Mouse (Mus musculus) limb, embryonic 12.5 days (tissue): ENCODE results near the gene Krt6a. TPM values are rescaled to one million over a fixed set of nuclear protein-coding genes. Genes with fewer than 3 reads are reported as not detected.
"Not testable (repeated sequence)": the region's sequence is repeated elsewhere in the genome, so short reads cannot be mapped to it uniquely, and the experiment has no call there.

Experiments
- ATAC-seq: fragments of 200-750 bp; cut with Nextera tagmentation; 2 replicates; pipeline ENCODE4 v1.8.0; 2017; ENCODE audit warnings: low read depth, moderate TSS enrichment; ENCODE audit not compliant: insufficient number of reproducible peaks, insufficient read depth, low FRiP score, low TSS enrichment
- H3K27ac ChIP-seq: fragments of 300-500 bp; sonication (generic); 2 replicates; pipeline ENCODE4 v1.5.1; 2016; ENCODE audit warnings: mild to moderate bottlenecking, moderate library complexity
- H3K27me3 ChIP-seq: fragments of 300-500 bp; sonication (generic); 2 replicates; pipeline ENCODE4 v1.6.1; 2016; ENCODE audit warnings: mild to moderate bottlenecking, moderate library complexity
- H3K36me3 ChIP-seq: fragments of 300-500 bp; sonication (generic); 2 replicates; pipeline ENCODE4 v1.6.1; 2016; ENCODE audit warnings: mild to moderate bottlenecking, moderate library complexity
- H3K4me1 ChIP-seq: fragments of 300-500 bp; sonication (generic); replicated peaks from 2 replicates; pipeline ENCODE4 v1.6.1; 2016
- H3K4me2 ChIP-seq: fragments of 300-500 bp; sonication (generic); 2 replicates; pipeline ENCODE4 v1.6.1; 2016; ENCODE audit warnings: mild to moderate bottlenecking, moderate library complexity
- H3K4me3 ChIP-seq: fragments of 300-500 bp; sonication (generic); replicated peaks from 2 replicates; pipeline ENCODE4 v1.5.1; 2016; ENCODE audit warnings: mild to moderate bottlenecking
- H3K9ac ChIP-seq: fragments of 300-500 bp; sonication (generic); replicated peaks from 2 replicates; pipeline ENCODE4 v1.6.1; 2016; ENCODE audit warnings: mild to moderate bottlenecking, moderate library complexity
- H3K9me3 ChIP-seq: fragments of 300-500 bp; sonication (generic); 2 replicates; pipeline ENCODE4 v1.6.1; 2016; ENCODE audit warnings: mild to moderate bottlenecking, moderate library complexity
- WGBS: fragments of 180-500 bp; shearing (Covaris S2); methylation state at CpG from one replicate; pipeline ENCODE4 v1.1.7; 2016; 5-methylcytosine and 5-hydroxymethylcytosine counted together
- polyA plus RNA-seq: library from polyadenylated mRNA; unstranded; fragments of >200 nt; fragmentation: Nextera tagmentation; extraction: Ambion mirVana; gene quantifications from 2 replicates; pipeline ENCODE4 v1.2.1, GENCODE M21; 2016

Gene Krt6a
- polyA plus RNA-seq, 1 experiment from 2014 or later = 0.59 TPM

DNA sequence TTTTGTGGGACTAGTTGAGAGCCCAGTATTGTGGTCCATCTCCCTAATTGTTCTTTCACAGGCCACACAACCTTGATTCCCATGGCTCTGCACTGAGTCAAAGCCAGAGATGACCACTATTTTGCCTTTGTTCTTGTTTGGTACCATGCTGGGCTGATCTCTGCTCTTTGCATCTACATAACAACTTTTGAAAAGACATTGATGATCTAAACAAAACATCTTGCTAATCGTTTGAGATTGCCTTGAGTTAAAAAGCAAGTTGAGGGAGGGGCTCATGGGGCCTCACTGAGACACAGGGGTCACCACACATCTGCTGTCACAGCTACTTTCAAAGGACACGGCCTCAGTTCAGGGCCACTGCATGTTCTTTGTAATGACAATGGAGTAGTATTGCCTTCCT is 8.3 kb upstream of the Krt6a start:
- 37% methylated on average over 2 of the region's 2 CpGs for WGBS
- H3K36me3 ChIP-seq = no peaks in the 10 kb centered on the region
- peaks cover 4% of the 10 kb centered on the region; the same call in 1 of the 2 replicates for H3K27me3 ChIP-seq
- no peaks in the 10 kb centered on the region for H3K4me1 ChIP-seq
- ATAC-seq = no peak
- no peak overlapping the region for H3K4me2 ChIP-seq
- H3K9ac ChIP-seq = no peak overlapping the region
- H3K4me3 ChIP-seq = no peak overlapping the region
- no peak overlapping the region for H3K27ac ChIP-seq
- no peaks in the 10 kb centered on the region for H3K9me3 ChIP-seq

DNA sequence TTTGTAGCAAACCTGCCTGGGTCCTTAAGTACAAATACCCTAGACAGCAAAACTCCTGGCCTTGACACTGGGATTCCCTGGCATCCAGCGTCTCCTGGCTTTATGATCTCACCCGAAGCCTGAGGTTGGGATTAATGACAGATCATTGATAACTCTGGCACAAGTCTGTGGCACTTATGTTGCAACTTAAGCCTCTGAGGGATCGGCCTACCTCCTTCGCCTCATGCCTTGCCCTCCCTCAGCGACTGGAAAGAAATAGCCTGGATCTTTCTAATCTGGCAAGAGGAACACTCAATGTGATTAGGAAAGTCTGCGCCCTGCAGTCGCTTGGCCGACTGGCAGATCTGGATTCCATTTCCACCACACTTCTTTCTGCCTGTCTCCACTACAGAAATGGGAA is 5.8 kb upstream of the Krt6a start:
- H3K9me3 ChIP-seq = no peaks in the 10 kb centered on the region
- H3K36me3 ChIP-seq = no peaks in the 10 kb centered on the region
- H3K27ac ChIP-seq = no peak overlapping the region
- H3K4me1 ChIP-seq = no peaks in the 10 kb centered on the region
- no peak overlapping the region for H3K4me2 ChIP-seq
- no peak overlapping the region for H3K4me3 ChIP-seq
- 74% methylated on average over 8 of the region's 8 CpGs for WGBS
- ATAC-seq = no peak
- no peak overlapping the region for H3K9ac ChIP-seq
- peaks cover 7% of the 10 kb centered on the region; the same call in 1 of the 2 replicates for H3K27me3 ChIP-seq

DNA sequence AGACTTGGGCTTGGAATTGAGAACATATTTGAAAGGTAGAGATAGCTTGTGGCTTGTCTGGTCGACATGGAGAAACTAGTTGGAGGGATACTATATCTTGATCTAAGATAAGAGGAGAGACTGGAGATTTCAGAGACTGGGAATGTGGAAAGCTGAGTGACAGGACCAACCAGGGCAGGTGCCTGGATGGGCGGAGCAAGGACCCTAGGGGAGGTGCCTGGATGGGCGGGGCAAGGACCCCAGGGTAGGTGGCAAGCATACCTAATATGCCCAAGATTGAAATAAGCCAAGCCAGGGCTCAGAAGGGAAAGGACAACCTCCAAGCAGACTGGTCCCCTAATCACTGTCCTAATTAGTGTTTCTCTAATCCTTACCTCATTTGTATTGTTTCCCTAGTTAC is 5.1 kb upstream of the Krt6a start:
- Histone ChIP-seq H3K4me1 (no peaks in the 10 kb centered on the region), H3K4me2 (no peak overlapping the region), H3K27ac (no peak overlapping the region), H3K4me3 (no peak overlapping the region), H3K36me3 (no peaks in the 10 kb centered on the region), H3K27me3 (peaks cover 7% of the 10 kb centered on the region; the same call in 1 of the 2 replicates), H3K9me3 (no peaks in the 10 kb centered on the region), H3K9ac (no peak overlapping the region)
- no peak for ATAC-seq
- 61% methylated on average over 3 of the region's 3 CpGs for WGBS

DNA sequence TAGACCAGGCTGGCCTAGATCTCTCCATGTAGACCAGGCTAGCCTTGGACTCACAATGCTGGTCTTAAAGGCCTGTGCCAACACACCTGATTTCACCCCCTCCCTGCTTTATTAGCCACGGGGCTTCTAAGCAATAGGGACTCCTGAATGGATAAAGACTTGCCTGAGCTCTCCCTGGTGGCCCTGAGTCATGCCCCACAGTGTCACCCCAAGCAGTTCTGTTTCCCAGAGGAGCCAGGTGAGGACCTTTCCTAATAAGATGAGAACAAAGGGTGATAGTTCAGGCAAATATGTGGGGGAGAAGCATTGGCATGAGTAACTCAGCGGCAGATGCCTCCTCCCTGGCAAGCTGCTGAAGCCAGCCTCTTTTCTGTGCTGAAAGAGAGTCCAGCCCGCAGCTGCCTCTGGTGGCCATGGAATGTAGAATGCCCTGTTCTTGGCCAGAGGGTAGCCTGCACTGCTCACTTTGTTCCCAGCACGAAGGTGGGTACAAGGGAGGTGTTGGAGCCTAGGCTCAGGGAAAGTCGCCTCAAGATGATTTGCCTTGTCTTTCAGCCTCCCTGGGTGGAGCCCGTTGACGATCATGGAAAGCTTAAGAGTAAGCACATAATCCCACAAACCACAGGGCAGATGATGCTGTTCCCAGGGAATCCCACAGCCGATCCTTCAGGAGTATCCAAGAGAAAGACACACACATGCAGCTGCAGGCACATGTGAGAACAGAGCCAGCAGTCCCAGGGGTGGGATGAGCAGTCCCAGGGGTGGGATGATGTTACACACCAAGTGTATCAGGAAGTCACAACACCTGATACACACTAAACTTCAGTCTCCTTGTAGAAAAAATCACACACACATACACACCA is 3.5 kb upstream of the Krt6a start:
- no peaks in the 10 kb centered on the region for H3K36me3 ChIP-seq

DNA sequence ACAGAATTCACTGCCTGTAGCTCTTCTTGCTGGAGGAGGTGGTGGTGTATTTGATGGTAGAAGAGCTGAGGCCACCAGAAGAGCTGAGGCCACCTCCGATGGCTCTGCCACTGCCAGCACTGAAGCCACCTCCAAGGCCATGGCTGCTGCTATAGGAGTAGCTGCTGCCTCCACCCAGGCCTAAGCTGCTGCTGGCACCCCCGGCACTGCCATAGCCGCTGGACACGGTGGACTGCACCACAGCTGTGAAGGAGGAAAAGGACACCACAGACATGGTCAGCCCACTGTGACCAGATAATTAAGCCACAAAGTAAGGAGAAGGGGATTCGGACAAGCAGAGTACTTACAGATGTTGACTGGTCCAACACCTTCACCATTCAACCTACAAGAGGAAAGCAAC is 3.6 kb downstream of the Krt6a start:
- not testable (repeated sequence) for H3K4me3 ChIP-seq, H3K36me3 ChIP-seq, H3K4me2 ChIP-seq, ATAC-seq, H3K4me1 ChIP-seq, H3K27me3 ChIP-seq, H3K27ac ChIP-seq, H3K9me3 ChIP-seq, H3K9ac ChIP-seq
- 87% methylated on average over 5 of the region's 5 CpGs for WGBS

More for the DNA sequence above, 3.5 kb upstream of the Krt6a start:
- Histone ChIP-seq H3K9ac (no peak overlapping the region), H3K4me1 (no peaks in the 10 kb centered on the region), H3K27ac (no peak overlapping the region), H3K4me2 (no peak overlapping the region), H3K4me3 (no peak overlapping the region), H3K9me3 (no peaks in the 10 kb centered on the region), H3K27me3 (peaks cover 7% of the 10 kb centered on the region; the same call in 1 of the 2 replicates)
- ATAC-seq = no peak
- 74% methylated on average over 8 of the region's 8 CpGs for WGBS

DNA sequence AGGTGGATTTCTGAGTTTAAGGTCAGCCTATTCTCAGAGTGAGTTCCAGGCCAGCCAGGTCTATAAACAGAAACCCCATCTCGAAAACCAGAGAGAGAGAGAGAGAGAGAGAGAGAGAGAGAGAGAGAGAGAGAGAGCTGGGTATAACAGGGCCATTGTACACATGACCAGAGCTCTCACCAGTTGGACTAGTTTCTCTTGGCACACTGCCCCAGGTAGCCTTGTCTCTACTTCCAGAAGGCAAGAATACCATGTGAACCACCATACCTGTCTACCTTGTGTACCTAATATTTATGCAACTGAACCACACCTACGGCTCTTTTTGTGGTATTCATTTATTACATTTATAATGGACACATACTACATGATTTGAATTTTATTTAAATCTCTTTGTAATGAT is 5.9 kb downstream of the Krt6a start:
- H3K36me3 ChIP-seq = no peaks in the 10 kb centered on the region
- H3K27ac ChIP-seq = no peak overlapping the region
- no peaks in the 10 kb centered on the region for H3K27me3 ChIP-seq
- no peaks in the 10 kb centered on the region for H3K4me1 ChIP-seq
- H3K9ac ChIP-seq = no peak overlapping the region
- H3K9me3 ChIP-seq = no peaks in the 10 kb centered on the region
- no peak for ATAC-seq
- H3K4me3 ChIP-seq = no peak overlapping the region
- 72% methylated on average over 2 of the region's 2 CpGs for WGBS
- H3K4me2 ChIP-seq = no peak overlapping the region

DNA sequence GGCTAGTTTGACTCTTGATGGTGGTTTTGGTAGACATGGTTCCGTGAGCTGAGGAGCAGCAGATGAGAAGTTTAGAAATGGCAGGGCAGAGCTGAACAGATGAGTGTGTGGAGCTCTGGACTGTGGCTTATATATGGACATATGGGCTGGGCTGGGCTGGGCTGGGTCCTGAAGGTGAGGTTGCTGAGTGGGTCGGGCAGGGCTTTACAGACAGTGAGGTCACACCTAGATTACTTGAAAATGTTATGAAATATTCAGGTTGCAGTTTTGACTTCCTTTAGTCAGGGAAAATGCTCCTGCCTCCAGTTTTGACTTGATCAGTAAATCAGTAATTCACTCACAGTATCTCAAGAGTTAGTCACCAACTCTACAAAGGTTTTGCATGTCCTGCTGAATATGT is 13.9 kb downstream of the Krt6a start, which contains the start of gene Krt6b:
TSS of gene Krt6b (minus strand) at position 101 of the 400 bp plus-strand sequence.
- H3K4me1 ChIP-seq = no peaks in the 10 kb centered on the region
- H3K4me3 ChIP-seq = no peak within 1 kb of the TSS
- H3K27ac ChIP-seq = no peak within 1 kb of the TSS
- H3K36me3 ChIP-seq = no peaks in the 10 kb centered on the region
- H3K4me2 ChIP-seq = no peak within 1 kb of the TSS
- H3K9me3 ChIP-seq = no peaks in the 10 kb centered on the region
- WGBS = 89% methylated on average over 2 of the region's 2 CpGs
- no peak within 1 kb of the TSS for H3K9ac ChIP-seq
- no peaks in the 10 kb centered on the region for H3K27me3 ChIP-seq
- ATAC-seq = no peak

DNA sequence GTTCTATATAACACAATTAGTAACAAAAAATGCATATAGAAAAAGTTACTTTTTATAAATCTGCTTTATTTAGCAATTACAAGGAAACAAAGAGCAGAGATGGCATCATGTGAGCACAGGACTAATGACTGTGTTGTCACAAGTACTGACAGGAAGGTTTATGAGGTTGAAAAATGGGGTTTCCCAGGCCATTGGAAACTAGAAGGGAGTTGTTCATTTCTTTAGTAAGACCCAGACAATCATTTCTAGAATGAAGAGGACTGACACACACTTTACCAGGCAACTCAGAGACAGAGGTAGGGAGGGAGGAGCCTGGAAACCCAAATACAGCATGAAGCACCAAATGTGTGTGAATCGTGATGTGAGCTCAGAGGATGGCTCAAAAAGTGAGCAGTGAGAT is 18.1 kb downstream of the Krt6a start:
- no peak overlapping the region for H3K27ac ChIP-seq
- WGBS = 92% methylated on average over 1 of the region's 1 CpGs
- no peak for ATAC-seq

DNA sequence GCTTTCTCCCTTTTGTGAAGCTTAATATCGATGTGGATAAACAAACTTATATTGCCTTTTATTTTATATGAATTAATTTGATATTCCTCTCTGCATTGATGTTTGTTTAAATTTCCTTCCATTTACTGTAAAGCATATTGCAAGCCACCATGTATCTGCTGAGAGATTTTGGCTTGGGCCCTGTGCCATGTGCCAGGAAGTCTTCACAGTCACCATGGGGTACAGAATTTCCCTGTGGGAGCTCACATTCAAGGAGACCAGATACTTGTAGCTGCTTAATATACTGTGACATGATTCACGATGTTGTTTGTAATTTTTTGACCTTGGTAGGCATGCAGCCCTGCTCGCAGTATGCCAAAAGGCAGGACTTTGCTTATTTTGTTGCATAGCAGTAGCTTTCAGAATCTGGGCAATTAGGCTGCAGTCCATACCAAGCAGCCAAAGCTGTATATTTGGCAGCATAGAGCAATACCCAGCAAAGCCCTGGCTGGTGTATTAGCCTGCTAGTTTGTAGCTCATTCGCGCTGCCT is 41.3 kb downstream of the Krt6a start:
- Histone ChIP-seq H3K4me2 (no peak overlapping the region), H3K4me3 (no peak overlapping the region), H3K27ac (no peak overlapping the region), H3K27me3 (no peaks in the 10 kb centered on the region), H3K36me3 (no peaks in the 10 kb centered on the region), H3K9me3 (no peaks in the 10 kb centered on the region), H3K4me1 (no peaks in the 10 kb centered on the region), H3K9ac (no peak overlapping the region)
- ATAC-seq = no peak
- WGBS = 94% methylated on average over 5 of the region's 5 CpGs

More for the DNA sequence above, 18.1 kb downstream of the Krt6a start:
- H3K9ac ChIP-seq = no peak overlapping the region
- H3K36me3 ChIP-seq = no peaks in the 10 kb centered on the region
- no peak overlapping the region for H3K4me2 ChIP-seq
- no peaks in the 10 kb centered on the region for H3K4me1 ChIP-seq
- H3K27me3 ChIP-seq = no peaks in the 10 kb centered on the region
- H3K9me3 ChIP-seq = no peaks in the 10 kb centered on the region
- no peak overlapping the region for H3K4me3 ChIP-seq

DNA sequence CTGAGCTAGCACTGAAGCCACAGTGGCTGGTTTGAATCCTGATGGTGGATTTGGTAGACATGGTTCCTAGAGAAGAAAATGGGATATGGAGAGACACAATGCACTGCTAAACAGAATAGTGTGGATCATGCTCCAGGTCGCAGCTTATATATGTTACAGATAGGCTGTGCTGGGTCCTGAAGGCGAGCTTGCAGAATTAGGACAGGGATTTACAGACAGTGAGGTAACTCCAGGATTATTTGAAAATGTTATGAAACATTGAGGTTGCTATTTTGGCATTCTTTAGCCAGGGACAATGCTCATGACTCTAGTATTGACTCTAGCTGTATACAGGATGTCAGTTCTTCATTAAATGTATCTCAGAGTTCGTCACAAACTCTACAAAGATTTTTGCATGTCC is 46.8 kb downstream of the Krt6a start, which contains the start of gene Gm5478:
TSS of gene Gm5478 (minus strand) at position 101 of the 400 bp plus-strand sequence.
- no peak within 1 kb of the TSS for H3K4me3 ChIP-seq
- no peaks in the 10 kb centered on the region for H3K4me1 ChIP-seq
- WGBS = 81% methylated on average over 3 of the region's 3 CpGs
- no peaks in the 10 kb centered on the region for H3K9me3 ChIP-seq
- H3K27ac ChIP-seq = no peak within 1 kb of the TSS
- H3K9ac ChIP-seq = no peak within 1 kb of the TSS
- no peak within 1 kb of the TSS for H3K4me2 ChIP-seq
- no peak for ATAC-seq
- no peaks in the 10 kb centered on the region for H3K36me3 ChIP-seq
- no peaks in the 10 kb centered on the region for H3K27me3 ChIP-seq
